Mouse (Mus musculus): Measurements from ENCODE around the gene Ccdc134. TPM values are rescaled to one million over a fixed set of nuclear protein-coding genes. Genes with fewer than 3 reads are reported as not detected.

The Ccdc134 gene
- polyA plus RNA-seq, 1 experiment from 2014 or later = 18.3 TPM

- Histone ChIP-seq H3K36me3 (no peaks in the 10 kb centered on the region), H3K9me3 (no peaks in the 10 kb centered on the region), H3K27ac (replicated peaks) (peak overlapping the region; percentile 49; the same call in 1 of the 2 replicates), H3K27me3 (no peaks in the 10 kb centered on the region), H3K4me3 (no peak overlapping the region), H3K4me2 (replicated peaks) (no peak overlapping the region), H3K4me1 (peaks cover 58% of the 10 kb centered on the region), H3K9ac (replicated peaks) (no peak overlapping the region)
- no peak for ATAC-seq (ENCODE audit: low FRiP score, low read depth)
- WGBS = 55% methylated on average over 4 of the region's 4 CpGs
Observed at GRCm38 (mm10) chr15:82164061-82164399, 36.3 kb downstream of the Ccdc134 start.

GRCm38 (mm10) chr15:82164496-82164895 lies 36.8 kb downstream of the Ccdc134 start:
- no peak for ATAC-seq (ENCODE audit: low FRiP score, low read depth)

GRCm38 (mm10) chr15:82165332-82166239 lies 37.9 kb downstream of the Ccdc134 start:
- Histone ChIP-seq H3K4me3 (no peak overlapping the region), H3K4me2 (replicated peaks) (no peak overlapping the region), H3K27me3 (no peaks in the 10 kb centered on the region), H3K9ac (replicated peaks) (0 out of 2 replicates have a peak overlapping the region, but pooled peaks have one; percentile 34), H3K9me3 (no peaks in the 10 kb centered on the region), H3K36me3 (peaks cover 10% of the 10 kb centered on the region), H3K4me1 (peaks cover 42% of the 10 kb centered on the region), H3K27ac (replicated peaks) (no peak overlapping the region)
- no peak for ATAC-seq (ENCODE audit: low FRiP score, low read depth)
- 54% methylated on average over 8 of the region's 8 CpGs for WGBS

More at GRCm38 (mm10) chr15:82164496-82164895, 36.8 kb downstream of the Ccdc134 start:
- Histone ChIP-seq H3K36me3 (no peaks in the 10 kb centered on the region; the same call in 1 of the 2 replicates), H3K4me2 (replicated peaks) (no peak overlapping the region), H3K9ac (replicated peaks) (0 out of 2 replicates have a peak overlapping the region, but pooled peaks have one; percentile 1), H3K27ac (replicated peaks) (no peak overlapping the region), H3K4me1 (peaks cover 53% of the 10 kb centered on the region), H3K4me3 (no peak overlapping the region), H3K9me3 (no peaks in the 10 kb centered on the region), H3K27me3 (no peaks in the 10 kb centered on the region)
- WGBS = 88% methylated on average over 7 of the region's 7 CpGs

GRCm38 (mm10) chr15:82166240-82167100 lies 38.7 kb downstream of the Ccdc134 start:
- no peak for ATAC-seq (ENCODE audit: low FRiP score, low read depth)
- Histone ChIP-seq H3K27me3 (no peaks in the 10 kb centered on the region), H3K9ac (replicated peaks) (peak overlapping the region; percentile 34; the same call in 1 of the 2 replicates), H3K9me3 (no peaks in the 10 kb centered on the region), H3K27ac (replicated peaks) (peak overlapping the region; percentile 36), H3K4me1 (peaks cover 37% of the 10 kb centered on the region), H3K4me2 (replicated peaks) (0 out of 2 replicates have a peak overlapping the region, but pooled peaks have one; percentile 7), H3K36me3 (peaks cover 19% of the 10 kb centered on the region), H3K4me3 (no peak overlapping the region)
- WGBS = 44% methylated on average over 22 of the region's 22 CpGs

- Histone ChIP-seq H3K36me3 (peaks cover 29% of the 10 kb centered on the region), H3K9me3 (no peaks in the 10 kb centered on the region), H3K27ac (replicated peaks) (peak overlapping the region; percentile 36; the same call in 1 of the 2 replicates), H3K4me1 (peaks cover 37% of the 10 kb centered on the region), H3K9ac (replicated peaks) (no peak overlapping the region), H3K4me2 (replicated peaks) (0 out of 2 replicates have a peak overlapping the region, but pooled peaks have one; percentile 7), H3K27me3 (no peaks in the 10 kb centered on the region), H3K4me3 (no peak overlapping the region)
- WGBS = 59% methylated on average over 23 of the region's 23 CpGs
- no peak for ATAC-seq (ENCODE audit: low FRiP score, low read depth)
Observed at GRCm38 (mm10) chr15:82167201-82168168, 39.8 kb downstream of the Ccdc134 start.

- 85% methylated on average over 5 of the region's 5 CpGs for WGBS
- no peaks in the 10 kb centered on the region for H3K27me3 ChIP-seq
- H3K4me3 ChIP-seq = no peak overlapping the region
- no peaks in the 10 kb centered on the region for H3K9me3 ChIP-seq
- peaks cover 50% of the 10 kb centered on the region for H3K36me3 ChIP-seq
- no peak for ATAC-seq (ENCODE audit: low FRiP score, low read depth)
- H3K9ac ChIP-seq (replicated peaks) = no peak overlapping the region
- H3K27ac ChIP-seq (replicated peaks) = no peak overlapping the region
- no peak overlapping the region for H3K4me2 ChIP-seq (replicated peaks)
- peaks cover 24% of the 10 kb centered on the region for H3K4me1 ChIP-seq
Observed at GRCm38 (mm10) chr15:82169671-82170070, 41.9 kb downstream of the Ccdc134 start.

GRCm38 (mm10) chr15:82170437-82171377 lies 43.0 kb downstream of the Ccdc134 start:
- Histone ChIP-seq H3K27ac (replicated peaks) (no peak overlapping the region), H3K4me2 (replicated peaks) (no peak overlapping the region), H3K27me3 (no peaks in the 10 kb centered on the region), H3K9me3 (no peaks in the 10 kb centered on the region), H3K36me3 (peaks cover 60% of the 10 kb centered on the region), H3K9ac (replicated peaks) (no peak overlapping the region), H3K4me1 (peaks cover 21% of the 10 kb centered on the region), H3K4me3 (no peak overlapping the region)
- no peak for ATAC-seq (ENCODE audit: low FRiP score, low read depth)
- WGBS = 87% methylated on average over 36 of the region's 36 CpGs

- Histone ChIP-seq H3K9ac (replicated peaks) (no peak overlapping the region), H3K27me3 (no peaks in the 10 kb centered on the region), H3K27ac (replicated peaks) (no peak overlapping the region), H3K9me3 (no peaks in the 10 kb centered on the region), H3K4me1 (peaks cover 2% of the 10 kb centered on the region), H3K4me2 (replicated peaks) (no peak overlapping the region), H3K36me3 (peaks cover 78% of the 10 kb centered on the region), H3K4me3 (no peak overlapping the region)
- ATAC-seq (ENCODE audit: low FRiP score, low read depth) = no peak
- 92% methylated on average over 8 of the region's 8 CpGs for WGBS
Observed at GRCm38 (mm10) chr15:82172648-82173047, 44.9 kb downstream of the Ccdc134 start.

GRCm38 (mm10) chr15:82175091-82175490 lies 47.4 kb downstream of the Ccdc134 start:
- no peak overlapping the region for H3K27ac ChIP-seq (replicated peaks)
- H3K9ac ChIP-seq (replicated peaks) = no peak overlapping the region
- no peak overlapping the region for H3K4me2 ChIP-seq (replicated peaks)
- no peak for ATAC-seq (ENCODE audit: low FRiP score, low read depth)
- H3K9me3 ChIP-seq = no peaks in the 10 kb centered on the region
- no peaks in the 10 kb centered on the region for H3K27me3 ChIP-seq
- H3K36me3 ChIP-seq = peaks cover 97% of the 10 kb centered on the region
- no peak overlapping the region for H3K4me3 ChIP-seq
- no peaks in the 10 kb centered on the region for H3K4me1 ChIP-seq
- WGBS = 95% methylated on average over 9 of the region's 9 CpGs

GRCm38 (mm10) chr15:82177743-82178290 lies 50.1 kb downstream of the Ccdc134 start:
- Histone ChIP-seq H3K4me2 (replicated peaks) (no peak overlapping the region), H3K4me3 (no peak overlapping the region), H3K27me3 (no peaks in the 10 kb centered on the region), H3K4me1 (no peaks in the 10 kb centered on the region), H3K9me3 (peaks cover 13% of the 10 kb centered on the region), H3K27ac (replicated peaks) (no peak overlapping the region), H3K36me3 (peaks cover 97% of the 10 kb centered on the region), H3K9ac (replicated peaks) (no peak overlapping the region)
- no peak for ATAC-seq (ENCODE audit: low FRiP score, low read depth)
- 88% methylated on average over 7 of the region's 7 CpGs for WGBS

Data from midbrain, embryonic 12.5 days (tissue).